Mouse (Mus musculus) kidney, adult 2 months (tissue): ENCODE results near the gene Tec. TPM values are rescaled to one million over a fixed set of nuclear protein-coding genes. Genes with fewer than 3 reads are reported as not detected.

Experiments
- DNase-seq: peaks from one replicate; pipeline ENCODE4 v3.0.0; 2021
- H3K27ac ChIP-seq: fragments of 200-500 bp; 2 replicates; pipeline ENCODE4 v1.5.1; 2012; ENCODE audit warnings: low read depth, low read length, control low read depth, inconsistent platforms; ENCODE audit not compliant: insufficient read depth
- H3K27me3 ChIP-seq: fragments of 200-500 bp; replicated peaks from 2 replicates; pipeline ENCODE4 v1.6.1; 2012; ENCODE audit warnings: mild to moderate bottlenecking, moderate library complexity, low read length, inconsistent platforms; ENCODE audit not compliant: control insufficient read depth, insufficient read depth
- H3K36me3 ChIP-seq: fragments of 200-500 bp; 2 replicates; pipeline ENCODE4 v1.6.1; 2012; ENCODE audit warnings: mild to moderate bottlenecking, moderate library complexity, low read length, inconsistent platforms; ENCODE audit not compliant: control insufficient read depth, insufficient read depth
- H3K4me1 ChIP-seq: fragments of 200-500 bp; 2 replicates; pipeline ENCODE4 v1.6.1; 2011; ENCODE audit warnings: low read length; ENCODE audit not compliant: control insufficient read depth, insufficient read depth
- H3K4me3 ChIP-seq: fragments of 200-500 bp; 2 replicates; pipeline ENCODE4 v1.5.1; 2011; ENCODE audit warnings: mild to moderate bottlenecking, low read depth, low read length, control low read depth; ENCODE audit not compliant: insufficient read depth
- CTCF ChIP-seq: fragments of 200-500 bp; conservative IDR thresholded peaks from 2 replicates; pipeline ENCODE4 v1.5.1; 2011; ENCODE audit warnings: low read depth, mild to moderate bottlenecking, control low read depth, low read length, moderate library complexity, mixed read lengths; ENCODE audit not compliant: insufficient read depth, insufficient read length
- POLR2A ChIP-seq: fragments of 200-500 bp; IDR thresholded peaks from one replicate; pipeline ENCODE4 v1.6.1; 2011; ENCODE audit warnings: low read depth, low read length, control low read depth
- WGBS: fragments of 180-500 bp; shearing (Covaris S2); methylation state at CpG from one replicate; pipeline ENCODE4 v1.1.7; 2018; 5-methylcytosine and 5-hydroxymethylcytosine counted together
- polyA plus RNA-seq: library from polyadenylated mRNA; depleted of rRNA; stranded (reverse); fragments of >200 nt; gene quantifications from 2 replicates; pipeline ENCODE4 v1.2.3, GENCODE M21; 2012

Gene Tec
- polyA plus RNA-seq, 1 experiment = 8.1 TPM

- no peak overlapping the region for H3K4me3 ChIP-seq
- H3K27me3 ChIP-seq = no peaks in the 10 kb centered on the region
- no peak for TF ChIP-seq POLR2A
- TF ChIP-seq CTCF = no peak
- WGBS = 95% methylated on average over 1 of the region's 1 CpGs
- DNase-seq = no peak
- peaks cover 6% of the 10 kb centered on the region; the same call in 1 of the 2 replicates for H3K4me1 ChIP-seq
- H3K27ac ChIP-seq = no peak overlapping the region
- no peaks in the 10 kb centered on the region for H3K36me3 ChIP-seq
Observed at GRCm38 (mm10) chr5:72910373-72910772, 42.1 kb upstream of the Tec start.

- Histone ChIP-seq H3K4me1 (peaks cover 6% of the 10 kb centered on the region; the same call in 1 of the 2 replicates), H3K4me3 (no peak overlapping the region), H3K27me3 (no peaks in the 10 kb centered on the region), H3K36me3 (no peaks in the 10 kb centered on the region), H3K27ac (no peak overlapping the region)
- TF ChIP-seq CTCF (no peak), POLR2A (no peak)
- 78% methylated on average over 4 of the region's 4 CpGs for WGBS
- DNase-seq = no peak
Observed at GRCm38 (mm10) chr5:72909363-72909762, 41.1 kb upstream of the Tec start.

GRCm38 (mm10) chr5:72908324-72908936 lies 40.1 kb upstream of the Tec start:
- TF ChIP-seq CTCF (no peak), POLR2A (no peak)
- H3K27ac ChIP-seq = no peak overlapping the region
- no peak overlapping the region for H3K4me3 ChIP-seq
- DNase-seq = no peak
- H3K4me1 ChIP-seq = peaks cover 6% of the 10 kb centered on the region; the same call in 1 of the 2 replicates
- 82% methylated on average over 8 of the region's 8 CpGs for WGBS
- no peaks in the 10 kb centered on the region for H3K27me3 ChIP-seq
- no peaks in the 10 kb centered on the region for H3K36me3 ChIP-seq

GRCm38 (mm10) chr5:72907402-72907801 lies 39.1 kb upstream of the Tec start:
- no peak for DNase-seq
- 82% methylated on average over 6 of the region's 6 CpGs for WGBS
- Histone ChIP-seq H3K4me3 (no peak overlapping the region), H3K36me3 (no peaks in the 10 kb centered on the region), H3K4me1 (no peaks in the 10 kb centered on the region), H3K27me3 (no peaks in the 10 kb centered on the region), H3K27ac (no peak overlapping the region)
- TF ChIP-seq POLR2A (no peak), CTCF (no peak)

- no peaks in the 10 kb centered on the region for H3K36me3 ChIP-seq
- WGBS = 79% methylated on average over 18 of the region's 18 CpGs
- no peak for TF ChIP-seq POLR2A
- no peak for TF ChIP-seq CTCF
- no peak overlapping the region for H3K27ac ChIP-seq
- H3K4me3 ChIP-seq = no peak overlapping the region
- H3K4me1 ChIP-seq = no peaks in the 10 kb centered on the region
- no peak for DNase-seq
- no peaks in the 10 kb centered on the region for H3K27me3 ChIP-seq
Observed at GRCm38 (mm10) chr5:72904903-72905790, 36.9 kb upstream of the Tec start.

GRCm38 (mm10) chr5:72902876-72903516 lies 34.7 kb upstream of the Tec start:
- no peaks in the 10 kb centered on the region for H3K36me3 ChIP-seq
- TF ChIP-seq POLR2A = no peak
- TF ChIP-seq CTCF = no peak
- no peaks in the 10 kb centered on the region for H3K4me1 ChIP-seq
- no peaks in the 10 kb centered on the region for H3K27me3 ChIP-seq
- 70% methylated on average over 3 of the region's 3 CpGs for WGBS
- H3K27ac ChIP-seq = no peak overlapping the region; the same call in 1 of the 2 replicates
- peak; percentile 21 for DNase-seq
- no peak overlapping the region for H3K4me3 ChIP-seq

GRCm38 (mm10) chr5:72902312-72902711 lies 34.0 kb upstream of the Tec start:
- 62% methylated on average over 3 of the region's 3 CpGs for WGBS
- TF ChIP-seq CTCF = no peak
- TF ChIP-seq POLR2A = no peak

More at GRCm38 (mm10) chr5:72902312-72902711, 34.0 kb upstream of the Tec start:
- no peak overlapping the region for H3K27ac ChIP-seq
- DNase-seq = no peak
- no peaks in the 10 kb centered on the region for H3K27me3 ChIP-seq
- H3K4me3 ChIP-seq = no peak overlapping the region
- H3K4me1 ChIP-seq = no peaks in the 10 kb centered on the region
- no peaks in the 10 kb centered on the region for H3K36me3 ChIP-seq
